Mouse (Mus musculus) ES-Bruce4 (cell line): ENCODE data around the gene Dock7.

Experiments
- CTCF ChIP-seq: IDR thresholded peaks from one replicate; pipeline ENCODE4 v1.8.1; 2011; ENCODE audit warnings: low read depth, low read length
- EP300 ChIP-seq: IDR thresholded peaks from 2 replicates; pipeline ENCODE4 v1.6.1; 2011; ENCODE audit warnings: low read depth, low read length; ENCODE audit not compliant: insufficient read depth

DNA sequence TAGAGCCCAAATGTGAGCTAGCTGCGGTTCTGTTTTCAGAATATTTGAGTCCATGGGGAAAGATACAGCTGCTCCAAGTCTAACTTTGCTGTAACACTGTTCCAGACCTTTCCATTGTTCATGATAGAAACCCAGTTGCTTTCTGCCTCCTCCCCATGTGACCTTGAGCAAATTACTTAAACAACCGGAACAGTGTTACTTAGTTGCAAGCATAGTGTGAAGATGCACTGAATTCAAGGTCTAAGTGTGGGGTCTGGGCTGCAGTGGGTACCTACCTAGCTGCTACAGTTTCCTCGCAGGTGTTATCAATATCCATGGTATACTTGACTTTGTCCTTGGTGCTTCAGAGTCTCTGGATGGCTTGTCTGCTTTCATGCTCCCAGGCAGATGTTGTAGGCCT lies 1.3 kb upstream of the Dock7 start:
- no peak for TF ChIP-seq CTCF
- TF ChIP-seq EP300: no peak
